Mouse (Mus musculus): ENCODE results near the gene Gm16253. TPM values are rescaled to one million over a fixed set of nuclear protein-coding genes. Genes with fewer than 3 reads are reported as not detected.
A peak's percentile ranks its signal among the peaks of the same experiment; 100 is the strongest.

Gm16253 gene
- polyA plus RNA-seq, 1 experiment from 2014 or later: 1.4 TPM

DNA sequence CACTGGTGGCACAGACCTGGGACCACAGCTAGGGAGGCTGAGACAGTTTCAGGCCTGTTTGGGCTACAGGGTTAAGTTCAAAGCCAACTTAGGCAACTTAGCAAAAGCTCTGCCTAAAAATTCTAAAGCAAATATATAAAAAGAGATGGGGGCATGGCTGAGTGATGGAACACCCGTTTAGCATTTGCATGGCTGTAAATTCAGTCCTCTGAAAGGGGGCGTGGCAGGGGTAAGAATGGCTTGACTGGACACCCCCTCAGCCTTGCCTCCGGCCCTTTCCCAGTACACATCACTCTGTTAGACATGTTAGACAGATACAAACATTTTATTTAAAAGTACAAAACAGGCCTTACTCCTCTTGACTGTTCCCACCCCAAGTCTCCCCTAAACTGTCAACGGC, 782 bp downstream of the Gm16253 start:
- WGBS: 74% methylated on average over 4 of the region's 4 CpGs
- H3K27me3 ChIP-seq (ENCODE audit: control insufficient read depth, insufficient read depth, low read depth, low read length): no peaks in the 10 kb centered on the region
- H3K9ac ChIP-seq (ENCODE audit: low read length): peak overlapping the region; percentile 55
- no peaks in the 10 kb centered on the region for H3K9me3 ChIP-seq (ENCODE audit: control insufficient read depth, low read length)
- peak overlapping the region; percentile 97 for H3K27ac ChIP-seq (ENCODE audit: low read length)
- peak overlapping the region; percentile 53 for H3K4me2 ChIP-seq (ENCODE audit: low read depth, low read length)
- peaks cover 22% of the 10 kb centered on the region for H3K4me1 ChIP-seq (replicated peaks; ENCODE audit: control insufficient read depth, insufficient read depth, low read length)
- ATAC-seq (ENCODE audit: low read depth): no peak
- H3K36me3 ChIP-seq (ENCODE audit: control insufficient read depth, insufficient read depth, low read length): no peaks in the 10 kb centered on the region
- no peak overlapping the region for H3K4me3 ChIP-seq (ENCODE audit: low read length)

DNA sequence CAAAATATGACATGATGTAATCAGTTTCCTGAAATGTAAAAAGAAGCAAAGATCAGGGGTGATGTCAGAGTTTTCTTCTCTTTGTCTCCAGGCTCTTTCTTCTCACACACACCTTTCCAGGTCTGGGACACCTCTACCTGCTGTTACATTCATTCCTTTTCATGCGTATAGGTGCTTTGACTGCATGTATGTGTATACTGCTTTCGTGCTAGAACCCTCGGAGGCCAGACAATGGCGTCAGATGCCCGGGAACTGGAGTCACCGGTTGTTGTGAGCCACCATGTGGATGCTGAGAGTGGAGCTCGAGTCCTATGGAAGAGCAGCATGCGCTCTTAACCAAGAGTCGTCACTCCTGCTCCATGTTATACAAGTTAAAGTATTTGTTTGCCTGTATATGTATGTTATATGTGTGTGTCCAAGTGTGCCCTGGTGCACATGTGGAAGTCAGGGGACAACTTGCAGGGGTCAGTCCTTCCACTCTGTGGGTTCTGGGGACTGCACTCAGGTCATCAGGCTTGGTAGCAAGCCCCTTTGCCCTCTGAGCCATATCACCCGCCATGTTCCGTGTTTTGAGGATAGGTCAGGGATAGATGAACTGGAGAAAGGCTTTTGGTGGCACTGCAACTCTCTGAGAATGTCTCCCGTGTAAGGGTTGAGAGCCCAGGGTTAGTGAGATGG, 1.9 kb downstream of the Gm16253 start:
- Histone ChIP-seq H3K9me3 (ENCODE audit: control insufficient read depth, low read length) (no peaks in the 10 kb centered on the region), H3K36me3 (ENCODE audit: control insufficient read depth, insufficient read depth, low read length) (no peaks in the 10 kb centered on the region), H3K4me3 (ENCODE audit: low read length) (no peak overlapping the region), H3K4me2 (ENCODE audit: low read depth, low read length) (no peak overlapping the region), H3K27me3 (ENCODE audit: control insufficient read depth, insufficient read depth, low read depth, low read length) (no peaks in the 10 kb centered on the region), H3K9ac (ENCODE audit: low read length) (peak overlapping the region; percentile 5; the same call in 1 of the 2 replicates), H3K4me1 (replicated peaks; ENCODE audit: control insufficient read depth, insufficient read depth, low read length) (peaks cover 22% of the 10 kb centered on the region), H3K27ac (ENCODE audit: low read length) (no peak overlapping the region)
- ATAC-seq (ENCODE audit: low read depth): no peak
- WGBS: 76% methylated on average over 12 of the region's 12 CpGs

DNA sequence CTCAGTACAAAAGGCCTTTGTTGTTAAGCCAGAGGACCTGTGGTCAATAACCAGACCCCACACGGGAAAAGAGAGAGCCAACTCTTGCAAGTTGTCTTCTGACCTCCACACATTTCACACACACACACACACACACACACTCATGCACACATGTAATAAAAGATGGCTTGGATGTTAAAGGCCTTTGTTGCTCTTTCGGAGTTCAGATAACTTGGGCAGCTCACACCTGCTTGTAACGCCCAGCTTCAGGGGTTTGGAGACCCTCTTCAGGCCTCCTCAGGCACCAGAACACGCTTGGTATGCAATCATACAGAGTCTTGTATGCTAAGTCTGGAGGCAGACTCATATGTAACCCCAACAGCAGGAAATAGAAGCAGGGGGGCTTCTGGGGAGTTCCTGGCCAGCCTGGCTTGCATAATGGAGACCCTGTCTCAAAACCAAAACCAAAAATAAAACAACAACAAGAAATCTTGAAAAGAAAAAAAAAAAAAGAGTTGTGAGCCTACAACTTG, 2.5 kb downstream of the Gm16253 start:
- ATAC-seq (ENCODE audit: low read depth): no peak
- Histone ChIP-seq H3K27me3 (ENCODE audit: control insufficient read depth, insufficient read depth, low read depth, low read length) (no peaks in the 10 kb centered on the region), H3K4me1 (replicated peaks; ENCODE audit: control insufficient read depth, insufficient read depth, low read length) (peaks cover 22% of the 10 kb centered on the region), H3K4me3 (ENCODE audit: low read length) (no peak overlapping the region), H3K36me3 (ENCODE audit: control insufficient read depth, insufficient read depth, low read length) (no peaks in the 10 kb centered on the region), H3K27ac (ENCODE audit: low read length) (0 out of 2 replicates have a peak overlapping the region, but pooled peaks have one; percentile 2), H3K9me3 (ENCODE audit: control insufficient read depth, low read length) (no peaks in the 10 kb centered on the region), H3K9ac (ENCODE audit: low read length) (peak overlapping the region; percentile 5; the same call in 1 of the 2 replicates), H3K4me2 (ENCODE audit: low read depth, low read length) (no peak overlapping the region)
- WGBS: 71% methylated on average over 4 of the region's 4 CpGs

DNA sequence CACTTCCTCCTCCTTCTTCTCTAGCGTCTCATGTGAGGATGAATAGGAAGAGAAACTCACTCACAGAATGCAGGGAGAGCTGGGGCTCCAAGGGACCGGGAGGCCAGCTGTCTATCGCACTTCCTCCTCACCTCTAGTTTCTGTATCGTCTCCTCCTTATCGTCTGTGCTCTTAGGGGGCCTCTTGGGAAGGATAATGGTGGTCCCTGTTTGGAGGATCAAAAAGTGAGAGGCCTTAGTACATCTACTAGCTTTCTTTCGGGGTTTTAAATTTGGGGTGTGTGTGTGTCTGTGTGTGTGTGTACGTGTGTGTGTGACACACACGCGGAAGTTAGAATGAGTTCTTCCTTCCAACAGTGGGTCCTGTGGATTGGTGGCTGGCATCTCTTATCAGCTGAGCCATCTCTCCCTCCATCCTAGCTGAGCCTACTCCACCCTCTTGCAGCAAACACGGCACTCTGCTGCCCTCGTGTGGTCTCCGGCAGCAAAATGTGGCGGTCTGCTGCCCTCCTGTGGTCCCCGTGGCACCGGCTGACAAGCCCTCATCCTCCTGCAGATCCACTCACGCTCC, 3.2 kb downstream of the Gm16253 start:
- Histone ChIP-seq H3K9me3 (ENCODE audit: control insufficient read depth, low read length) (no peaks in the 10 kb centered on the region), H3K36me3 (ENCODE audit: control insufficient read depth, insufficient read depth, low read length) (no peaks in the 10 kb centered on the region), H3K4me3 (ENCODE audit: low read length) (no peak overlapping the region), H3K4me1 (replicated peaks; ENCODE audit: control insufficient read depth, insufficient read depth, low read length) (peaks cover 22% of the 10 kb centered on the region), H3K27me3 (ENCODE audit: control insufficient read depth, insufficient read depth, low read depth, low read length) (no peaks in the 10 kb centered on the region), H3K4me2 (ENCODE audit: low read depth, low read length) (peak overlapping the region; percentile 47), H3K9ac (ENCODE audit: low read length) (peak overlapping the region; percentile 66), H3K27ac (ENCODE audit: low read length) (0 out of 2 replicates have a peak overlapping the region, but pooled peaks have one; percentile 2)
- ATAC-seq (ENCODE audit: low read depth): peak; percentile 43
- WGBS: 11% methylated on average over 16 of the region's 16 CpGs

DNA sequence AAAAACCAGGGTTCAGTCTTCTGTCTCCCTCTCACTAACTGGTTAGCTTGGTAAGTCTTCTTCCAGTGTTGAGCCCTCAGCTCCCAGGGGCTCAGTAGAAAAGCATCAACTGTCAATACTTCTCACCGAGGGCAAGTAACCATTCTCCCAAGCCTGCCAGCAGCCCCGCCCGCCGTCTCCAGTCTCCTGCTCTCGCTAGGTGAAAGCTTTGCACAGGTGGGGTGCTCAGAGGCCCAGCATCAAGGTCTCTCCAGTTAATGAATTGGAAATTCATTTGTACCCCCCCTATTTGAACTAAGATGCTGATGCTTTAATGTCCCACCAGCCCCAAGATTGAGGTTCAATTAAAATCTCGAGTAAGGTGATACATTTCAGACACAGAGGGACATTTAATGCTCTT, 4.4 kb downstream of the Gm16253 start:
- WGBS: 56% methylated on average over 6 of the region's 6 CpGs
- ATAC-seq (ENCODE audit: low read depth): no peak

DNA sequence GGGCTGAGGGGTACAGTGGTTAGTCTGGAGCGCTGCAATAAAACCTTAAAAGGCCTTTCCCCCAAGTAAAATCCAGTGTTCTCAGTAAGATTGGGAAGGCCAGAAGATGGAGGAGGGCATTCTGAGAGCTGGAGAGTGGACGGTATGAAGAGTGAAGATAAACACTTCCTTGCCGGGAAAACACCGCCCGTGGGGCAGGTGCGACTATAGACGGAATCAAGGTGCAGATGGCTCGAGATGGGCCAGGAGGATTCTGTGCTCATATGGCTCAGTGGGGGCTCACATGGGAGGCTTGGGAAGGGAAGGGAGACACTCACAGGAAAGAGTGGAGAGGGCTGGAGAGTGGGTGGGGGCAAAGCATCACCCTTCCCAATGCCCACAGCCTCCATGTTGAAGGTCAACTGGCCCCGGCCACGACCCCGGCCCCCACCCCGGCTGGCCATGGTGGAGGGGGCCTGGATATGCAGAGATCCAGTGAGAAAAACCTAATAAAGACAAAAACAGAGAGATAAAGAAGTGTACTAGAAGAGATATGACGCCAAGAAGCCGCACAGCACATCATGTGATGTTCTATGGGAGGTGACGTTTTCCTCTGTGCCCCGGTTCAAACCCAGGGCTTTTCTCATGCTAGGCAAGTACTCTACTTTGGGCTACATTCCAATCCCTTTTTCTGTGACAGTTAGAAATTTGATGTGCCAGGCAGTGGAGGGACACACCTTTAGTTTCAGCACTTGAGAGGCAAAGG, 5.2 kb downstream of the Gm16253 start:
- no peaks in the 10 kb centered on the region for H3K27me3 ChIP-seq (ENCODE audit: control insufficient read depth, insufficient read depth, low read depth, low read length)
- 71% methylated on average over 16 of the region's 16 CpGs for WGBS
- no peak for ATAC-seq (ENCODE audit: low read depth)

More for the DNA sequence above, 4.4 kb downstream of the Gm16253 start:
- Histone ChIP-seq H3K4me3 (ENCODE audit: low read length) (no peak overlapping the region), H3K27ac (ENCODE audit: low read length) (no peak overlapping the region), H3K4me1 (replicated peaks; ENCODE audit: control insufficient read depth, insufficient read depth, low read length) (peaks cover 20% of the 10 kb centered on the region), H3K9me3 (ENCODE audit: control insufficient read depth, low read length) (no peaks in the 10 kb centered on the region), H3K4me2 (ENCODE audit: low read depth, low read length) (no peak overlapping the region), H3K9ac (ENCODE audit: low read length) (no peak overlapping the region), H3K36me3 (ENCODE audit: control insufficient read depth, insufficient read depth, low read length) (no peaks in the 10 kb centered on the region), H3K27me3 (ENCODE audit: control insufficient read depth, insufficient read depth, low read depth, low read length) (no peaks in the 10 kb centered on the region)

DNA sequence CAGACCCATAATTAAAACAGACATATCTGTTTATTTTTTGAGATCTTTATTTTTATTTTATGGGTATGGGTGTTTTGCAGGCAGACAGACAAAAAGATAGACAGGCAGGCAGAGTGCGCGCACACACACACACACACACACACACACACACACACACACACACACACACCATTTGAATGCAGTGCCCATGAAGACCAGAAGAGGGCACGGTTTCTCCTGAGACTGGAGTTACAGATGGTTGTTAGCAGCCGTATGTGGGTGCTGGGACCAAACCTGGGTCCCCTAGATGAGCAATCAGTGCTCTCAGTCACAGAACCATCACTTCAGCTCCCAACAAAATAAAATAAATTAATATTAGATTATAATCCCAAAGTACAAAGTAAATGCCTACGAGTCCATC, 6.6 kb downstream of the Gm16253 start:
- 81% methylated on average over 5 of the region's 5 CpGs for WGBS
- Histone ChIP-seq H3K4me1 (replicated peaks; ENCODE audit: control insufficient read depth, insufficient read depth, low read length) (peaks cover 4% of the 10 kb centered on the region; the same call in 1 of the 2 replicates), H3K9me3 (ENCODE audit: control insufficient read depth, low read length) (no peaks in the 10 kb centered on the region), H3K27ac (ENCODE audit: low read length) (no peak overlapping the region), H3K9ac (ENCODE audit: low read length) (no peak overlapping the region), H3K36me3 (ENCODE audit: control insufficient read depth, insufficient read depth, low read length) (no peaks in the 10 kb centered on the region), H3K27me3 (ENCODE audit: control insufficient read depth, insufficient read depth, low read depth, low read length) (no peaks in the 10 kb centered on the region), H3K4me2 (ENCODE audit: low read depth, low read length) (no peak overlapping the region), H3K4me3 (ENCODE audit: low read length) (no peak overlapping the region)
- ATAC-seq (ENCODE audit: low read depth): no peak

More for the DNA sequence above, 5.2 kb downstream of the Gm16253 start:
- H3K4me2 ChIP-seq (ENCODE audit: low read depth, low read length): no peak overlapping the region
- no peak overlapping the region for H3K27ac ChIP-seq (ENCODE audit: low read length)
- H3K36me3 ChIP-seq (ENCODE audit: control insufficient read depth, insufficient read depth, low read length): no peaks in the 10 kb centered on the region
- no peak overlapping the region for H3K9ac ChIP-seq (ENCODE audit: low read length)
- peaks cover 12% of the 10 kb centered on the region for H3K4me1 ChIP-seq (replicated peaks; ENCODE audit: control insufficient read depth, insufficient read depth, low read length)
- H3K4me3 ChIP-seq (ENCODE audit: low read length): no peak overlapping the region
- no peaks in the 10 kb centered on the region for H3K9me3 ChIP-seq (ENCODE audit: control insufficient read depth, low read length)

DNA sequence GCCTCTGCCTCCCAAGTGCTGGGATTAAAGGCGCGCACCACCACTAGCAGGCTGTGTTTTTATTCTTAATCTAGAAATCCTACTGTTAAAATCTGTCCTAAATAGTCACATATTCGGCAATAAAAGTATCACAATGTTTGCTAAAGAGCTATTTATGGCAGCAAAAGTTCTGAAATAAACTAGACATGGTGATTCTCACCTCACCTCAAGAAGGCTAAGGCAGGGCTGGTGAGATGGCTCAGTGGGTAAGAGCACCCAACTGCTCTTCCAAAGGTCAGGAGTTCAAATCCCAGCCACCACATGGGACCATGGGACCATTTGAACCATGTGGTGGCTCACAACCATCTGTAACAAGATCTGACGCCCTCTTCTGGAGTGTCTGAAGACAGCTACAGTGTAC, 13.9 kb downstream of the Gm16253 start:
- no peak overlapping the region for H3K27ac ChIP-seq (ENCODE audit: low read length)
- H3K9me3 ChIP-seq (ENCODE audit: control insufficient read depth, low read length): no peaks in the 10 kb centered on the region
- 0 out of 2 replicates have a peak, but pooled peaks cover 2% of the 10 kb centered on the region for H3K4me1 ChIP-seq (replicated peaks; ENCODE audit: control insufficient read depth, insufficient read depth, low read length)
- H3K4me3 ChIP-seq (ENCODE audit: low read length): no peak overlapping the region
- H3K4me2 ChIP-seq (ENCODE audit: low read depth, low read length): no peak overlapping the region
- no peaks in the 10 kb centered on the region for H3K36me3 ChIP-seq (ENCODE audit: control insufficient read depth, insufficient read depth, low read length)
- ATAC-seq (ENCODE audit: low read depth): no peak
- no peak overlapping the region for H3K9ac ChIP-seq (ENCODE audit: low read length)
- peaks cover 8% of the 10 kb centered on the region; the same call in 1 of the 2 replicates for H3K27me3 ChIP-seq (ENCODE audit: control insufficient read depth, insufficient read depth, low read depth, low read length)
- WGBS: 80% methylated on average over 4 of the region's 4 CpGs

DNA sequence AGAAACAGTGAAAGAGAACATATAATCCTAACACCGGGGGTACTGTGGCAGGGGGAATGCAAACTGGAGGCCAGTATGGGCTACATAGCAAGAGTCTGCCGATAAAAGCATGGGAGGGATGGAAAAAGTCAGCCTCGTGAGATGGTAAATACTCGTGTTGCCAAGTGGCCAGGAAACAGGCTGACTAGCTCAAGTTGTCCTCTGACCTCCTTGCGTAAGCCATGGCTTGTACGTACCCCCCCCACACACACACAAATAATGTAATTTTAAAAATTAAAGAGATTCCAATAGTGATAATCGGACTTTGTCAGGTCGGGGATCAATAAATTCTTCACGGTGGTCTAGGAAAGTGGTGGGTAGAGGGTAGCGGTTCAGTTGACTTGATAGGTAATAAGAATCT, 16.6 kb downstream of the Gm16253 start:
- Histone ChIP-seq H3K4me3 (ENCODE audit: low read length) (peak overlapping the region; percentile 69), H3K36me3 (ENCODE audit: control insufficient read depth, insufficient read depth, low read length) (no peaks in the 10 kb centered on the region), H3K4me1 (replicated peaks; ENCODE audit: control insufficient read depth, insufficient read depth, low read length) (peaks cover 17% of the 10 kb centered on the region), H3K27ac (ENCODE audit: low read length) (peak overlapping the region; percentile 87), H3K4me2 (ENCODE audit: low read depth, low read length) (peak overlapping the region; percentile 81), H3K9me3 (ENCODE audit: control insufficient read depth, low read length) (no peaks in the 10 kb centered on the region), H3K27me3 (ENCODE audit: control insufficient read depth, insufficient read depth, low read depth, low read length) (peaks cover 15% of the 10 kb centered on the region; the same call in 1 of the 2 replicates), H3K9ac (ENCODE audit: low read length) (peak overlapping the region; percentile 78)
- ATAC-seq (ENCODE audit: low read depth): no peak
- 1% methylated on average over 10 of the region's 10 CpGs for WGBS
